Mouse (Mus musculus): Measurements from ENCODE around the gene Alk.

Gene Alk

DNA sequence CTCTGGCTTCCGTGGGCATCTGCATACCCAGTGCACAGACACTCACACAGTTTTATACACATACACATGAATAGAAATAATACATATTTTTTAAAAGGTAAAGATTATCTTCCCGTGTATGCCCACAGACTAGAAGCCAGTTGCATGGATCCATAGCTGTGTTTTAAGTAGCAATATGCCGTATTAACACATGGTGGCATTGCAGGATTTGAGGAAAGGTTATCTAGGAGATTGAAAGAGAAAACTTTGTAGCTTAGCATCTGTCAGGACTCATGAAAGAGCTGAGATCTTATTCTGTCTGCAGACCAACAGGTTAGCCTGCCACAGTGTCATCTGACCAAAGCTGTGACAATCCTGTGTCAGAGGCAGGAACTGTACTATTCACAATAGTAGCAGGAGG lies 772.5 kb downstream of the Alk start:
- ATAC-seq (ENCODE audit: insufficient number of reproducible peaks, low FRiP score, low TSS enrichment) = no peak

DNA sequence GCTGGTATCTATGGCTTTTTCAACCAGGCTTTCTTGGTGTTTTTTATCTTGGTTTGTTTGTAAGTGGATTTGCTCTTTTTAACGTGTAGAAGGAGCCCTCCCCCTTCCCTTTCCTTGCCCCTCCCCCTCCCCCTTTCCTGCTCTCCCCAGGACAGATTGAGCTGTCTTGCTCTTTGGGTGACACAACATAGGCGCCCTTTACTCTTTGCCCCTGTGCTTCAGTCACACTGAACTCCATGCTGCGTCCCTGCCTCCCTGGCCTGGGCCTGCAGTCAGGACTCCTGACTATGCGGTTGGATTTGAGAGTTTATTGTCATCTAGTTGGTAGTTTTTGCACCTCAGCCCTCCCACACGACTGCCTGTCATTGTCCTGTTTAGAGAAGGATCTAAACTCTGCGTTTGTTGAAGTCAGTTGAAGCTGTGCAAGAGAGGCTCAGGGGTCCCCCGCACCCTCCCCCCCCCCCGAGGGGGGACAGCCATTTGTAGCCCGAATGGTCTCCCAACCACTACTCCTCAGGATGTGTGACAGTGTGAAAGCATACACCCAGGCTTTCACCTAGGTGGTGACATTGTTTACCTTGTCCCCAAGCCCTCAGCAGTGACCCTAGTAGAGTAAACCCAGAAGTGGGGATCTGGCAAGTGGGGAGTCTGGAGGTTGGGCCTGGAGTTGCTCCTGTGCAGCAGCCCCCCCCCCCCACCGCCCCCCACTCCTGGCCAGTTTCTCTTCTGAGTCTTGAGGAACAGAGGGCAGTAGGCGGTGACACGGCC lies 775.6 kb downstream of the Alk start:
- ATAC-seq (ENCODE audit: insufficient number of reproducible peaks, low FRiP score, low TSS enrichment) = no peak

DNA sequence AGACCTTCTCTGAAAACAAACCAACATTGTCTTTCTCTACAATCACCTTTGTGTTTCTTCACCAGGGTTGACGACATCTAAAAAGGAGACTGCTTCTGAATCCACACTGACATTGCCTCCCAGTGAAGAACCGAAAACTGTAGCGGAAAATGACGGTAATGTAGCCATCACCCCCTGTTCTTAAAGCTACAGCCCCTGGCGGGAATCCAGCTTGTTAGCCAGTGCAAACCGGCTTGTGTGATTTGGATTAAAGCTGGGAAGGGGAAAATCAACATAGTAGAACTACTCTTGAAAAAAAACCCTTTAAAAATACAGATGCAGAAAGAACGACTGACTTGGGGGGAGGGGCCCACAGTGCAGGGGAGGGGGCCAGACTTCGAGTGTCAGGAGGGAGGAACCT lies 776.8 kb downstream of the Alk start:
- no peak for ATAC-seq (ENCODE audit: insufficient number of reproducible peaks, low FRiP score, low TSS enrichment)

DNA sequence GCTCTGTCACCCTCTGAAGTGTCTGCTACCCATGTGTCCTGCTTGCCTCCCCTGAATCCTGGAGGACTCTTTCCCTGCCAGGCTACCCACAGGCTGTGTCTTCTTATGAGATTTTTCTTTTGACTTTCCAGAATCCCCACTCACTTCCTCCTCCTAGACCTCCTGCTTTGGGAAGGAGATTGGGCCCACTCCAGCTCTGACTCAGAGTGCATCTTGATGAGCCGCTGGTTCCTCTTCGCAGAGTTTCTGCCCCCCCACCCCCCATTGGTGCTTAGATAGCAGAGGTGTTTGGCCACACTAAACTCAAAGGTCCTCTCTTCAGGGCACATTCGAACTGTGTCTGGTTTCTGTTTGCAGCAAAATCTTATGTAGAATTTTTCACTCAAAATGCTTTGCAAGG lies 777.8 kb downstream of the Alk start:
- no peak for ATAC-seq (ENCODE audit: insufficient number of reproducible peaks, low FRiP score, low TSS enrichment)

DNA sequence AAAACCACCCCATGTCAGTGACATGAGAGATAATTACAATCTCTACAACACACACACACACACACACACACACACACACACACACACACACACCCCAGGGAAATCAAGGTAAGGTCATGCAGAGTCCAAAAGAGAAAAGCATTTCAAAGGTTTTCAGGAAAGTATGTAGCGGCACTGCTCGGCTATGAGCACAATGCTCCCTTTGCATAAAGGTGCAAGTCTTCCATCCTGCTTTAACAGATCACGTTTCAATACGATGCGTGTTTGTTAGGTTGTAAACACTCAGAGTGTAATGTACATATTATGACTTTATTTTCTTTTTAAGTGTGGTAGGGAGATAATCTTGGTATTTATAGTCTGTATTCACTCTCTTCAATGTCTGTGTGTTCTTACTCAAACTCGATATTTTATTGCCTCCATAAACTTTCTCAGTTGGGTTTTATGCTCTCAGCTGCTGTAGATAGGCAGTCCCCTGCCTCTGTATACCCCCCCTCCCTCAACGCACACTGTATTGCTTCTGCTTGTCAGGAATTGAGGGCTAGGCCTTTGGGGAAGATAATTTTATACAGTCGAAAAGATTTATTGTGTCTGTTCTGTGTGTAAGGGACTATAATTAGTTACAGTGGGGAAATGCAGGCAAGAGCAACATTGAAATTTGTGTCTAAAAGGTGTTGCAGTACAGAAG lies 780.7 kb downstream of the Alk start:
- ATAC-seq (ENCODE audit: insufficient number of reproducible peaks, low FRiP score, low TSS enrichment) = no peak
